Mouse (Mus musculus) hindbrain, postnatal 0 days (tissue): ENCODE measurements around the gene Wdr46. TPM values are rescaled to one million over a fixed set of nuclear protein-coding genes. Genes with fewer than 3 reads are reported as not detected.
A peak's percentile ranks its signal among the peaks of the same experiment; 100 is the strongest.
"Not testable (repeated sequence)": the region's sequence is repeated elsewhere in the genome, so short reads cannot be mapped to it uniquely, and the experiment has no call there.

Experiments
- ATAC-seq: fragments of 200-750 bp; cut with Nextera tagmentation; 2 replicates; pipeline ENCODE4 v1.8.0; 2017; ENCODE audit warnings: mild to moderate bottlenecking, moderate TSS enrichment, moderate library complexity
- DNase-seq: peaks from one replicate; pipeline ENCODE4 v3.0.0-alpha.2; 2015; ENCODE audit warnings: low spot score
- H3K27ac ChIP-seq: fragments of 300-500 bp; sonication (generic); 2 replicates; pipeline ENCODE4 v1.5.1; 2014; ENCODE audit warnings: mild to moderate bottlenecking
- H3K27me3 ChIP-seq: fragments of 300-500 bp; sonication (generic); 2 replicates; pipeline ENCODE4 v1.6.1; 2014; ENCODE audit warnings: low read length, mixed read lengths; ENCODE audit not compliant: insufficient read depth
- H3K36me3 ChIP-seq: fragments of 300-500 bp; sonication (generic); 2 replicates; pipeline ENCODE4 v1.6.1; 2014; ENCODE audit warnings: low read length, mixed read lengths; ENCODE audit not compliant: insufficient read depth
- H3K4me1 ChIP-seq: fragments of 300-500 bp; sonication (generic); 2 replicates; pipeline ENCODE4 v1.6.1; 2014; ENCODE audit warnings: antibody characterized with exemption, low read length, mixed read lengths; ENCODE audit not compliant: insufficient read depth
- H3K4me2 ChIP-seq: fragments of 300-500 bp; sonication (generic); 2 replicates; pipeline ENCODE4 v1.6.1; 2014; ENCODE audit warnings: low read depth, mild to moderate bottlenecking, low read length, moderate library complexity, mixed read lengths
- H3K4me3 ChIP-seq: fragments of 300-500 bp; sonication (generic); 2 replicates; pipeline ENCODE4 v1.5.1; 2014; ENCODE audit warnings: low read length
- H3K9ac ChIP-seq: fragments of 300-500 bp; sonication (generic); replicated peaks from 2 replicates; pipeline ENCODE4 v1.6.1; 2014; ENCODE audit warnings: mild to moderate bottlenecking, low read length, moderate library complexity, mixed read lengths
- H3K9me3 ChIP-seq: fragments of 300-500 bp; sonication (generic); 2 replicates; pipeline ENCODE4 v1.6.1; 2016; ENCODE audit warnings: low read length, mixed read lengths
- CTCF ChIP-seq: IDR thresholded peaks from 2 replicates; pipeline ENCODE4 v1.5.1; 2016; ENCODE audit warnings: antibody characterized with exemption, control low read depth, low read depth
- WGBS: fragments of 180-500 bp; shearing (Covaris S2); extraction: QIAGEN DNeasy Blood & Tissue Kit; methylation state at CpG from one replicate; pipeline ENCODE4 v1.1.7; 2014; 5-methylcytosine and 5-hydroxymethylcytosine counted together
- polyA plus RNA-seq: library from polyadenylated mRNA; unstranded; fragments of >200 nt; fragmentation: Nextera tagmentation; extraction: Ambion mirVana; gene quantifications from 2 replicates; pipeline ENCODE4 v1.2.1, GENCODE M21; 2015
- total RNA-seq: library from RNA; depleted of rRNA; stranded (reverse); fragments of >200 nt; gene quantifications from 2 replicates; pipeline ENCODE4 v1.2.3, GENCODE M21; 2014

Gene Wdr46
- total and polyA plus RNA-seq, 2 experiments from 2014 or later, result 16.8 to 17.9 TPM

GRCm38 (mm10) chr17:33979512-33980050, 39.1 kb downstream of the Wdr46 start:
- no peak overlapping the region for H3K4me2 ChIP-seq
- H3K9ac ChIP-seq, result no peak overlapping the region
- H3K4me1 ChIP-seq, result no peaks in the 10 kb centered on the region
- peaks cover 26% of the 10 kb centered on the region for H3K27me3 ChIP-seq
- ATAC-seq (no peak), DNase-seq (no peak)
- H3K4me3 ChIP-seq, result no peak overlapping the region
- no peaks in the 10 kb centered on the region for H3K36me3 ChIP-seq
- 76% methylated on average over 6 of the region's 6 CpGs for WGBS
- H3K9me3 ChIP-seq, result no peaks in the 10 kb centered on the region
- no peak overlapping the region for H3K27ac ChIP-seq
- no peak for TF ChIP-seq CTCF

GRCm38 (mm10) chr17:33980181-33981035, 39.9 kb downstream of the Wdr46 start:
- no peak for ATAC-seq
- Histone ChIP-seq H3K4me2 (no peak overlapping the region), H3K9me3 (no peaks in the 10 kb centered on the region), H3K27me3 (peaks cover 26% of the 10 kb centered on the region), H3K36me3 (no peaks in the 10 kb centered on the region), H3K4me1 (no peaks in the 10 kb centered on the region), H3K4me3 (no peak overlapping the region), H3K9ac (no peak overlapping the region), H3K27ac (peak overlapping the region; percentile 69)
- 79% methylated on average over 19 of the region's 19 CpGs for WGBS
- DNase-seq, result peak; percentile 20
- TF ChIP-seq CTCF, result no peak

GRCm38 (mm10) chr17:33981192-33981909, 40.9 kb downstream of the Wdr46 start:
- DNase-seq (peak; percentile 98), ATAC-seq (peak; percentile 96)
- Histone ChIP-seq H3K4me3 (peak overlapping the region; percentile 44), H3K27me3 (peaks cover 24% of the 10 kb centered on the region), H3K27ac (peak overlapping the region; percentile 94), H3K9ac (peak overlapping the region; percentile 43), H3K4me2 (peak overlapping the region; percentile 58)
- H3K36me3 ChIP-seq, H3K4me1 ChIP-seq, H3K9me3 ChIP-seq: not testable (repeated sequence)
- peak; percentile 76 for TF ChIP-seq CTCF
- WGBS, result under 1% methylated on average over 27 of the region's 27 CpGs

GRCm38 (mm10) chr17:33982136-33982535, 41.7 kb downstream of the Wdr46 start:
- not testable (repeated sequence) for H3K36me3 ChIP-seq, H3K9me3 ChIP-seq, H3K9ac ChIP-seq, H3K4me1 ChIP-seq, H3K4me3 ChIP-seq, ATAC-seq
- peaks cover 21% of the 10 kb centered on the region for H3K27me3 ChIP-seq
- 16% methylated on average over 8 of the region's 8 CpGs for WGBS
- H3K27ac ChIP-seq, result peak overlapping the region; percentile 94; the same call in 1 of the 2 replicates
- DNase-seq, result peak; percentile 72
- peak overlapping the region; percentile 58; the same call in 1 of the 2 replicates for H3K4me2 ChIP-seq
- TF ChIP-seq CTCF, result peak; percentile 92

- Histone ChIP-seq H3K9me3 (no peaks in the 10 kb centered on the region), H3K4me1 (no peaks in the 10 kb centered on the region), H3K4me2 (no peak overlapping the region), H3K9ac (no peak overlapping the region), H3K4me3 (no peak overlapping the region), H3K36me3 (no peaks in the 10 kb centered on the region), H3K27ac (no peak overlapping the region), H3K27me3 (no peaks in the 10 kb centered on the region)
- peak; percentile 90 for TF ChIP-seq CTCF
- WGBS, result 32% methylated on average over 10 of the region's 10 CpGs
- DNase-seq, result peak; percentile 91
- peak; percentile 62 for ATAC-seq
Measured at GRCm38 (mm10) chr17:33991788-33992664, 51.6 kb downstream of the Wdr46 start.

- Histone ChIP-seq H3K9ac (no peak overlapping the region), H3K9me3 (no peaks in the 10 kb centered on the region), H3K4me3 (no peak overlapping the region), H3K36me3 (no peaks in the 10 kb centered on the region), H3K27ac (no peak overlapping the region), H3K4me2 (no peak overlapping the region), H3K4me1 (no peaks in the 10 kb centered on the region), H3K27me3 (no peaks in the 10 kb centered on the region)
- 87% methylated on average over 8 of the region's 8 CpGs for WGBS
- ATAC-seq (no peak), DNase-seq (no peak)
- no peak for TF ChIP-seq CTCF
Measured at GRCm38 (mm10) chr17:33994959-33995358, 54.5 kb downstream of the Wdr46 start.
